Mouse (Mus musculus): ENCODE data around the gene Ier3. TPM values are rescaled to one million over a fixed set of nuclear protein-coding genes. Genes with fewer than 3 reads are reported as not detected.

Ier3 gene
- polyA plus RNA-seq, 1 experiment: 1.4 TPM

DNA sequence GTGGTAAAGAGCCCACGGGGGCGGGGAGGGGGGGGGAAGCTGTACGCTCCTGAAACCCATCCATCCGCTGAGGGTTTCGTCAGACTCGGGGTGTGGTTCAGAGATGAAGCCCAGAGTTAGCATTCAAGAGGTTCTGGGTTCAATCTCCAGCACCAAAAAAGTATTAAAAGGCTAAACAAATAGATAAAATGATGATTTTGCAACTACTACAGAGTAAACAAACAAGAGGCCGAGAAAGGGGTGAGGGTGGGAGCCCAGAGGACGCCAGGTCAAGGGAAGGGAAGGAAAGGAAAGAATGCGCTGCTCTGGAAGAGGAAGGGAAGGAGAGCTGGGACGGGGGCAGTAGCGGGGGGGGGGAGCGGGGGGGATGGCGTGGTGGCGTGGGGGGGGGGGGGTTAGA, 4.8 kb upstream of the Ier3 start:
- Histone ChIP-seq H3K27me3 (ENCODE audit: control insufficient read depth, insufficient read depth, low read length) (no peaks in the 10 kb centered on the region), H3K4me1 (ENCODE audit: control insufficient read depth, insufficient read depth, low read length) (peaks cover 10% of the 10 kb centered on the region), H3K36me3 (ENCODE audit: control insufficient read depth, insufficient read depth, low read length) (no peaks in the 10 kb centered on the region), H3K4me3 (ENCODE audit: control insufficient read depth, low read depth, low read length) (no peak overlapping the region), H3K27ac (ENCODE audit: control insufficient read depth, insufficient read depth, low read depth, low read length) (no peak overlapping the region)
- TF ChIP-seq POLR2A (IDR thresholded peaks at IDR 0.05; ENCODE audit: control insufficient read depth, low read depth, low read length): no peak

DNA sequence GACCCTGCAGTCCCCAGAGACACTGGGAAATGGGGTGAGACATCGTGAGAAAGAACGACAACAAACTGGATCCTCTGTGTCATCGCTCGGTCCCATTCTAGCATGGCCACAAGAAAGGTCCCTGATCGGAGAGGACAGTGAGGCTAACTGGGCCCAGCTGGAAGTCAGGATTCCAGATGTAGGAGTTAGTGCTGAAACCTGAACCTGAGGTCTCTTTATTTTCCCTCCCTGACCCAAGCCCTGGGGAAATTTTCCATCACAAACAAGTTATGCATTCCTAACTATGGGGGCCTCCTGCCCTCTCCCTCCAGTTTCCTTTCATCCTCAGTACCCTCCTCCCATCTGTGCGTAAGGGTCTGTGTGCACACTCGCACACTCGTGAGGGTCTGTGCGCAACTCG, 4.3 kb upstream of the Ier3 start:
- no peaks in the 10 kb centered on the region for H3K27me3 ChIP-seq (ENCODE audit: control insufficient read depth, insufficient read depth, low read length)
- no peak overlapping the region for H3K4me3 ChIP-seq (ENCODE audit: control insufficient read depth, low read depth, low read length)
- no peak overlapping the region for H3K27ac ChIP-seq (ENCODE audit: control insufficient read depth, insufficient read depth, low read depth, low read length)
- peaks cover 15% of the 10 kb centered on the region for H3K4me1 ChIP-seq (ENCODE audit: control insufficient read depth, insufficient read depth, low read length)
- TF ChIP-seq POLR2A (IDR thresholded peaks at IDR 0.05; ENCODE audit: control insufficient read depth, low read depth, low read length): no peak
- TF ChIP-seq CTCF (IDR thresholded peaks at IDR 0.05; ENCODE audit: control insufficient read depth, insufficient read depth, insufficient replicate concordance, low read depth, low read length): no peak
- H3K36me3 ChIP-seq (ENCODE audit: control insufficient read depth, insufficient read depth, low read length): no peaks in the 10 kb centered on the region

DNA sequence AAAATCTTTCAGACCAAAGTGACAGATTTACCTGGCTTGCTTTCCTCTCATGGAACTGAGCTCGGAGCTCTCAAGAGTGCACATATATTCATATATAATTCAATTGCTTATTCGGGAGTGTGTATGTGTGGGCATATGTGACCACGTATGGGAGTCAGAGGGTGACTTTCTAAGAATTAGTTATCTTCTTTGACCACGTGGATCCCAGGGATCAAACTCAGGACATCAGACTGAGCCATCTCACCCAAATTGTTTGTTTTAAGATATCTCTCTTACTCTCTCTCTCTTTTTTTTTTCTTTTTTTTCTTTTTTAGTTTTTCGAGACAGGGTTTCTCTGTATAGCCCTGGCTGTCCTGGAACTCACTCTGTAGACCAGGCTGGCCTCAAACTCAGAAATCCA, 1.4 kb upstream of the Ier3 start:
- Histone ChIP-seq H3K27me3 (ENCODE audit: control insufficient read depth, insufficient read depth, low read length) (no peaks in the 10 kb centered on the region), H3K4me1 (ENCODE audit: control insufficient read depth, insufficient read depth, low read length) (peaks cover 29% of the 10 kb centered on the region), H3K27ac (ENCODE audit: control insufficient read depth, insufficient read depth, low read depth, low read length) (no peak overlapping the region), H3K4me3 (ENCODE audit: control insufficient read depth, low read depth, low read length) (no peak overlapping the region), H3K36me3 (ENCODE audit: control insufficient read depth, insufficient read depth, low read length) (no peaks in the 10 kb centered on the region)
- no peak for TF ChIP-seq CTCF (IDR thresholded peaks at IDR 0.05; ENCODE audit: control insufficient read depth, insufficient read depth, insufficient replicate concordance, low read depth, low read length)
- TF ChIP-seq POLR2A (IDR thresholded peaks at IDR 0.05; ENCODE audit: control insufficient read depth, low read depth, low read length): no peak

DNA sequence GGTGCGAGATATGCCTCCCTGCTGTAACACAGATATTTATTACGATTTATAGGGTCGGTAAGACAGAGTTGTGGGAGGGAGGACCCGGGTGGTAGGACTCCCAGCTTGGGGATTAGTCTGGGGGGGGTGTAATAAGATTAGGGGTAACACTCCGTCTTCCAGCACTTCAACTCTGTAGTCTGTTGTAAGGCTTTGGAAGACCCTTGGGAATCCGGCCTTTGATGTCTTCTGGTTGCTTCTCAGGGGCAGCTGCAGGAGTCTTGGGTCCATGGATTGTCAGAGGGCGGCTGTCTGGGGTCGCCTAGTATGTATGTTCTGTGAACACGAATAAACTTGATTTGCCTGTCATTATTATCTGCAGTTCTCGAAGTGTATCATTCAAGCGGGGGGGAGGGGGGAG, 1.1 kb downstream of the Ier3 start:
- Histone ChIP-seq H3K36me3 (ENCODE audit: control insufficient read depth, insufficient read depth, low read length) (no peaks in the 10 kb centered on the region), H3K27ac (ENCODE audit: control insufficient read depth, insufficient read depth, low read depth, low read length) (no peak overlapping the region), H3K27me3 (ENCODE audit: control insufficient read depth, insufficient read depth, low read length) (no peaks in the 10 kb centered on the region), H3K4me3 (ENCODE audit: control insufficient read depth, low read depth, low read length) (peak overlapping the region; percentile 59), H3K4me1 (ENCODE audit: control insufficient read depth, insufficient read depth, low read length) (peaks cover 26% of the 10 kb centered on the region)
- TF ChIP-seq POLR2A (IDR thresholded peaks at IDR 0.05; ENCODE audit: control insufficient read depth, low read depth, low read length) (no peak), CTCF (IDR thresholded peaks at IDR 0.05; ENCODE audit: control insufficient read depth, insufficient read depth, insufficient replicate concordance, low read depth, low read length) (no peak)

DNA sequence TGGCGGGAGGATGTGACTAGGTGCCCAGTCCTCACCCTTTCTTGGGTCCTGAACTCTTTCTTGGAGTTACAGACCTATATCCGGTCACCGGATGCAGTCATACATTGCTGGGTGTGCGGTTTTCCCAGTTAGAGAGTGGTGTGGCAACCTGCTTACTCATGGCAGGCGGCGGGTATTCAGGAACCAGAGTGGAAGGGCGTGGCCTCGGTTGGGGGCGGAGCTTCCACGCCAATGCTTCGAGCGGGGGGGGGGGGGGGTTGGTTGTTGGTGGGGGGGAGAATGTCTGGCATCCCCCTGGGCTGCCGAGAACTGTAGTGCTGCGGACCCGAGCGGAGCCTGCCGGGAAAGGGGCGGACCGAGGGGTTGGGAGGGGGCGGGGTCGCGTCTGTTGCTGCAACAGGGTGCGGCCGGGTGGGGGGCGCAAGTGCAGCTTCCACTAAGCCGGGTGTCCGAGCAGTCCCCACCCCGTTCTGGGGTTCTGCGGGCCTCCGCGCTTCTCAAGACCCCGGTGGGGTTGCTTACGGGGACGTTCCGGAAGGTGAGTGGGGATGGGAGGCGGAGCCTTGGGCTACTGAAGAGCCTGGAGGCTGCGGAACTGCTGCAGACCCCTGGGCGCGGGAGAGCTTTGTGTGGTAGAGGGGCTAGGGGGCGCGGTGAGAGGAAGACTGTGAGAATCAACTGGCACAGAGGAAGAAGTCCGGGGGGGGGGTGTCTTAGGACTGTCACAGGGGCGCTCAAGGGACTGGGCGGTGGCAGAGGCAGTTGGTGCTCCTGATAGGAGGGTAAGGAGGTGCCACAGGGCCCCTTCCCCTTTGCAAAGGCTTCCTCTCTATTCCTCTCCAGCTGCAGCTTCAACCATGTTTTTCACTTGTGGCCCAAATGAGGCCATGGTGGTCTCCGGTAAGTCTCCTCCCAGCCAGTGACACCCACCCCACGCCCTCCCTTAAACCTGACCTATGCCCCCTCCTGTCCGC, 1.8 kb downstream of the Ier3 start, which contains the start of gene Flot1:
TSS of gene Flot1 (plus strand) at position 267 of the 974 bp plus-strand sequence.
- Histone ChIP-seq H3K4me1 (ENCODE audit: control insufficient read depth, insufficient read depth, low read length) (peaks cover 26% of the 10 kb centered on the region), H3K27ac (ENCODE audit: control insufficient read depth, insufficient read depth, low read depth, low read length) (peak within 1 kb of the TSS; percentile 70), H3K4me3 (ENCODE audit: control insufficient read depth, low read depth, low read length) (peak within 1 kb of the TSS; percentile 88), H3K36me3 (ENCODE audit: control insufficient read depth, insufficient read depth, low read length) (no peaks in the 10 kb centered on the region), H3K27me3 (ENCODE audit: control insufficient read depth, insufficient read depth, low read length) (no peaks in the 10 kb centered on the region)
- TF ChIP-seq CTCF (IDR thresholded peaks at IDR 0.05; ENCODE audit: control insufficient read depth, insufficient read depth, insufficient replicate concordance, low read depth, low read length): no peak
- TF ChIP-seq POLR2A (IDR thresholded peaks at IDR 0.05; ENCODE audit: control insufficient read depth, low read depth, low read length): no peak

DNA sequence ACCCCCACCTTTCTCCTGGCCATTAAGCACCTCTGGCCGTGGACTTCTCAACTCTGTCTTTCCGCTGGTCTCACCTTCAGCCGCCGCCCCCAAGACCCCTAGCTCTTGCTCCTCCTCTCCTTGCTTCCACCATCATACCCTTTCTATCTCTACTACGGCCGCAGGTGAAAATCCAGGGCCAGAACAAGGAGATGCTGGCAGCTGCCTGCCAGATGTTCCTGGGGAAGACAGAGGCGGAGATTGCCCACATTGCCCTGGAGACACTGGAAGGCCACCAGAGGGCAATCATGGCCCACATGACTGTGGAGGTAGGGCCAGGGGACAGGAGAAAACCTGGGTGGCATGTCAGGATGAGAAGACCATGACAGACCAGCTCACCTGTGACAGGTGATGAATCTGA, 2.9 kb downstream of the Ier3 start:
- H3K36me3 ChIP-seq (ENCODE audit: control insufficient read depth, insufficient read depth, low read length): no peaks in the 10 kb centered on the region
- H3K27me3 ChIP-seq (ENCODE audit: control insufficient read depth, insufficient read depth, low read length): no peaks in the 10 kb centered on the region
- TF ChIP-seq POLR2A (IDR thresholded peaks at IDR 0.05; ENCODE audit: control insufficient read depth, low read depth, low read length): no peak
- no peak for TF ChIP-seq CTCF (IDR thresholded peaks at IDR 0.05; ENCODE audit: control insufficient read depth, insufficient read depth, insufficient replicate concordance, low read depth, low read length)
- no peak overlapping the region for H3K27ac ChIP-seq (ENCODE audit: control insufficient read depth, insufficient read depth, low read depth, low read length)
- no peak overlapping the region for H3K4me3 ChIP-seq (ENCODE audit: control insufficient read depth, low read depth, low read length)
- H3K4me1 ChIP-seq (ENCODE audit: control insufficient read depth, insufficient read depth, low read length): peaks cover 26% of the 10 kb centered on the region

DNA sequence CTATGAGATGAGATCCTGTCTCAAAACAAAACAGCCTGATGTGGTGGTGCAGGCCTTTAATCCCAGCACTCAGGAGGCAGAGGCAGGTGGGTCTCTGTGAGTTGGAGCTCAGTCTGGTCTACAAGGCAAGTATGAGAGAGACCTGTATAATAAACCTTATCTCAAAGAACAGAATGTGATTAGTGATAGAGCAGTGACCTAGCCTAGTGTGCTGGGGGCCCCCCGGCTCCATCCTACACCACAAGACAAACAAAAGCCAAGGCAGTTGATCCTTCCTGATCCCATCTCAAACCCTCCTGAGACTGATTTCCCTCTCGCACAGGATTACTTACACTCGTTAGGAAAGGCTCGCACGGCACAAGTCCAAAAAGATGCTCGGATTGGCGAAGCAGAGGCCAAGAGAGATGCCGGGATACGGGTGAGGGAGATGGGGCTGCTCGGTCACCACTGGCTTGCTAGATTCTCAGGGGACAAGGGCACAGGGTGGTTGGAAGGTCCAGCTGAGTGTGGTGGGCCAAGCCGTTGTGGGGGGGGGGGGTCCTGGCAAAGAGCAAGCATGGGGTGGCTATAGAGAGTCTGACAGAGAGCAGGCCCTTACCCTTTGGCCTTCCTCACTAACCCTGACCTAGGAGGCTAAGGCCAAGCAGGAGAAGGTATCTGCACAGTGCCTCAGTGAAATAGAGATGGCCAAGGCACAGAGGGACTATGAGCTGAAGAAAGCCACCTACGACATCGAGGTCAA, 3.8 kb downstream of the Ier3 start:
- H3K36me3 ChIP-seq (ENCODE audit: control insufficient read depth, insufficient read depth, low read length): no peaks in the 10 kb centered on the region
- peaks cover 26% of the 10 kb centered on the region for H3K4me1 ChIP-seq (ENCODE audit: control insufficient read depth, insufficient read depth, low read length)
- H3K27me3 ChIP-seq (ENCODE audit: control insufficient read depth, insufficient read depth, low read length): no peaks in the 10 kb centered on the region
- TF ChIP-seq POLR2A (IDR thresholded peaks at IDR 0.05; ENCODE audit: control insufficient read depth, low read depth, low read length) (no peak), CTCF (IDR thresholded peaks at IDR 0.05; ENCODE audit: control insufficient read depth, insufficient read depth, insufficient replicate concordance, low read depth, low read length) (no peak)
- H3K4me3 ChIP-seq (ENCODE audit: control insufficient read depth, low read depth, low read length): no peak overlapping the region
- H3K27ac ChIP-seq (ENCODE audit: control insufficient read depth, insufficient read depth, low read depth, low read length): no peak overlapping the region

All from testis, adult 2 months (tissue).